ENCODE assay signal across 8 mouse cellular contexts in genomic region chr4:155234371-155235310, GRCm38 (mm10). TPM values are rescaled to one million over a fixed set of nuclear protein-coding genes. Genes with fewer than 3 reads are reported as not detected.
DNase-seq lines count a peak whose midpoint lies in the region; ATAC-seq lines count a peak whose summit lies in the region.

No protein-coding gene starts in this region.

- H3K4me3 ChIP-seq in limb, embryonic 10.5 days: peak overlapping the region; percentile 31; the same call in 1 of the 2 replicates
- peak overlapping the region; percentile 38; the same call in 1 of the 2 replicates for H3K4me3 ChIP-seq in midbrain, embryonic 10.5 days

- ATAC-seq in activated CD4-positive, CD25-positive, alpha-beta regulatory T cell, adult 4 months: no peak

- no peaks in the 10 kb centered on the region for H3K9me3 ChIP-seq in limb, embryonic 10.5 days (replicated peaks)
- no peaks in the 10 kb centered on the region for H3K9me3 ChIP-seq in midbrain, embryonic 10.5 days (replicated peaks)

- DNase-seq in right cerebral cortex, postnatal 14 days: peak; percentile 44
- no peak for DNase-seq in right cerebral cortex, postnatal 36 days (ENCODE audit: low spot score in 2 of 2)
- DNase-seq in cerebellum, postnatal 14 days: peak; percentile 37 to 61
- DNase-seq in heart, postnatal 4 days: peak; percentile 62
- DNase-seq in limb, embryonic 10.5 days (ENCODE audit: low spot score): peak; percentile 54
- no peak for DNase-seq in midbrain, embryonic 10.5 days (ENCODE audit: low spot score)
- no peak for DNase-seq in T-cell, adult 2 months (ENCODE audit: low spot score)

- 68% methylated on average over 8 of the region's 8 CpGs for WGBS in limb, embryonic 10.5 days
- 72% methylated on average over 8 of the region's 8 CpGs for WGBS in midbrain, embryonic 10.5 days

- H3K36me3 ChIP-seq in limb, embryonic 10.5 days: no peaks in the 10 kb centered on the region
- H3K36me3 ChIP-seq in midbrain, embryonic 10.5 days: no peaks in the 10 kb centered on the region

- H3K27me3 ChIP-seq in limb, embryonic 10.5 days (ENCODE audit: low read depth, poor library complexity, severe bottlenecking): no peaks in the 10 kb centered on the region
- H3K27me3 ChIP-seq in midbrain, embryonic 10.5 days (ENCODE audit: low read depth, poor library complexity, severe bottlenecking): no peaks in the 10 kb centered on the region

- H3K27ac ChIP-seq in limb, embryonic 10.5 days: peak overlapping the region; percentile 95
- H3K27ac ChIP-seq in midbrain, embryonic 10.5 days (replicated peaks): peak overlapping the region; percentile 95

- H3K4me1 ChIP-seq in limb, embryonic 10.5 days: peaks cover 70% of the 10 kb centered on the region
- H3K4me1 ChIP-seq in midbrain, embryonic 10.5 days: peaks cover 50% of the 10 kb centered on the region

RNA-seq across cellular contexts. Expression of gene Ski, which starts 12.2 kb away (rescaled TPM):
- total RNA-seq in heart, postnatal 4 days (2021): 10 to 100 TPM; 93.8 to 98.1 TPM
- 9.6 and 10.6 TPM in 2 replicates for polyA plus RNA-seq in limb, embryonic 10.5 days (2016; fragmentation: Nextera tagmentation; extraction: Ambion mirVana)
- 8.9 and 10.1 TPM in 2 replicates for polyA plus RNA-seq in midbrain, embryonic 10.5 days (2016; fragmentation: Nextera tagmentation; extraction: Ambion mirVana)
- 10 to 100 TPM; 24.7 to 25.0 TPM for polyA plus RNA-seq in activated CD4-positive, CD25-positive, alpha-beta regulatory T cell, adult 4 months (2017; shearing (Covaris generic))

RNA-seq across cellular contexts. Expression of gene Faap20, which starts 15.0 kb away (rescaled TPM):
- total RNA-seq in heart, postnatal 4 days (2021): 10 to 100 TPM; 31.7 to 31.9 TPM
- 104 and 107 TPM in 2 replicates for polyA plus RNA-seq in limb, embryonic 10.5 days (2016; fragmentation: Nextera tagmentation; extraction: Ambion mirVana)
- 118 and 120 TPM in 2 replicates for polyA plus RNA-seq in midbrain, embryonic 10.5 days (2016; fragmentation: Nextera tagmentation; extraction: Ambion mirVana)
- 10 to 100 TPM; 45.1 to 54.9 TPM for polyA plus RNA-seq in activated CD4-positive, CD25-positive, alpha-beta regulatory T cell, adult 4 months (2017; shearing (Covaris generic))

Comparison
In these comparisons a context has a peak if more than half of its experiments do, and no peak if none do; other contexts are left out.
1. DNase-seq: peak in right cerebral cortex, postnatal 14 days (single experiment), cerebellum, postnatal 14 days (2 of 2), heart, postnatal 4 days (single experiment) and limb, embryonic 10.5 days (single experiment); none in right cerebral cortex, postnatal 36 days (0 of 2), midbrain, embryonic 10.5 days (single experiment) and T-cell, adult 2 months (single experiment).